Mouse (Mus musculus): Measurements from ENCODE around the gene Gm16405.
"Not testable (repeated sequence)": the region's sequence is repeated elsewhere in the genome, so short reads cannot be mapped to it uniquely, and the experiment has no call there.

The Gm16405 gene

GRCm38 (mm10) chrX:54530908-54531307, at the start of gene Gm16405:
TSS of gene Gm16405 (plus strand) at chrX:54531208.
- not testable (repeated sequence) for DNase-seq (ENCODE audit: low spot score)
